Mouse (Mus musculus): ENCODE results near the gene Metap1d.

DNA sequence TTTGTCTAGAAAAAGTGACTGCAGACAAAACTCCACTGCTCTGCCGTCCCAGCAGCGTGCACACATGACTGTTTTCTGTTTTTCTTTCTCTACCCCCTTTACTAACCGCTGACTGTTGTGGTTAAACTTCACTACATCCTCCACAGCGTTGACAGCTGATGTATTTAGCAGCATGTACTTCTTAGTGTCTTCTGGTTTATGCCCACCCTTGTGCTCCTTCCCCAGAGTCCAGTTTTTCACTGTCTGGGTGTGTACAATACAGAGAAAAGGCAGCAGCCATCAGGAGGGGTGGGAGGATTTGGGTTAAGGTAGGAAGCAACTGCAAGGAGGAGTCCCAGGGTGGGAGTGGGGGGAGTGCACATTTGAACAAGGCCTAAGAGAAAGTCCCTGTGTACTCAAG lies 69.8 kb downstream of the Metap1d start:
- no peak for TF ChIP-seq CTCF (IDR thresholded peaks at IDR 0.05; ENCODE audit: insufficient read depth, low read depth, low read length)
- TF ChIP-seq POLR2A (IDR thresholded peaks at IDR 0.05; ENCODE audit: insufficient read depth, low read depth, low read length), result no peak

All from olfactory bulb, adult 2 months (tissue).